Mouse (Mus musculus): ENCODE data around the gene Hint2. TPM values are rescaled to one million over a fixed set of nuclear protein-coding genes. Genes with fewer than 3 reads are reported as not detected.

Gene Hint2
- polyA plus RNA-seq, 1 experiment from 2014 or later: 69.4 TPM

Small RNAs within 50 kb of the gene (microRNA-seq; reads per million reads assigned to microRNA genes)
- not detected for gene Gm25262

Other genes starting within 250 kb of the Hint2 start
- gene Fam166b, start 227.3 kb downstream of the Hint2 start, polyA plus RNA-seq (2015; fragmentation: Nextera tagmentation; extraction: Ambion mirVana): not detected in 2 replicates
- 1.0 and 1.2 TPM in 2 replicates for gene Tesk1, start 214.5 kb downstream of the Hint2 start, polyA plus RNA-seq (2015; fragmentation: Nextera tagmentation; extraction: Ambion mirVana)
- gene Cd72, start 201.8 kb downstream of the Hint2 start, polyA plus RNA-seq (2015; fragmentation: Nextera tagmentation; extraction: Ambion mirVana): 0.94 and 1.4 TPM in 2 replicates
- 0.07 and 0.18 TPM in 2 replicates for gene Sit1, start 172.7 kb downstream of the Hint2 start, polyA plus RNA-seq (2015; fragmentation: Nextera tagmentation; extraction: Ambion mirVana)
- 33.5 and 34.2 TPM in 2 replicates for gene Ccdc107, start 163.6 kb downstream of the Hint2 start, polyA plus RNA-seq (2015; fragmentation: Nextera tagmentation; extraction: Ambion mirVana)
- gene Arhgef39, start 156.8 kb downstream of the Hint2 start, polyA plus RNA-seq (2015; fragmentation: Nextera tagmentation; extraction: Ambion mirVana): 34.5 and 38.2 TPM in 2 replicates
- gene Car9, start 149.5 kb downstream of the Hint2 start, polyA plus RNA-seq (2015; fragmentation: Nextera tagmentation; extraction: Ambion mirVana): 1.3 and 1.9 TPM in 2 replicates
- 34.1 and 47.4 TPM in 2 replicates for gene Tpm2, start 132.7 kb downstream of the Hint2 start, polyA plus RNA-seq (2015; fragmentation: Nextera tagmentation; extraction: Ambion mirVana)
- gene Creb3, start 94.1 kb downstream of the Hint2 start, polyA plus RNA-seq (2015; fragmentation: Nextera tagmentation; extraction: Ambion mirVana): 22.3 and 24.9 TPM in 2 replicates
- 37.5 and 40.3 TPM in 2 replicates for gene Tln1, start 93.8 kb downstream of the Hint2 start, polyA plus RNA-seq (2015; fragmentation: Nextera tagmentation; extraction: Ambion mirVana)
- 13.6 and 15.7 TPM in 2 replicates for gene Rgp1, start 77.8 kb downstream of the Hint2 start, polyA plus RNA-seq (2015; fragmentation: Nextera tagmentation; extraction: Ambion mirVana)
- gene Gba2, start 77.6 kb downstream of the Hint2 start, polyA plus RNA-seq (2015; fragmentation: Nextera tagmentation; extraction: Ambion mirVana): 16.7 and 18.8 TPM in 2 replicates
- gene Msmp, start 72.0 kb downstream of the Hint2 start, polyA plus RNA-seq (2015; fragmentation: Nextera tagmentation; extraction: Ambion mirVana): 0.58 TPM in 1 of 2 replicates, not detected in the other
- gene Npr2, start 24.5 kb downstream of the Hint2 start, polyA plus RNA-seq (2015; fragmentation: Nextera tagmentation; extraction: Ambion mirVana): 0.70 and 0.88 TPM in 2 replicates
- gene Spag8, start 2.9 kb downstream of the Hint2 start, polyA plus RNA-seq (2015; fragmentation: Nextera tagmentation; extraction: Ambion mirVana): not detected in 2 replicates
- gene Tmem8b, start 12.5 kb upstream of the Hint2 start, polyA plus RNA-seq (2015; fragmentation: Nextera tagmentation; extraction: Ambion mirVana): 0.15 and 0.20 TPM in 2 replicates
- 0.81 and 1.1 TPM in 2 replicates for gene Fam221b, start 12.7 kb upstream of the Hint2 start, polyA plus RNA-seq (2015; fragmentation: Nextera tagmentation; extraction: Ambion mirVana)
- gene Olfr70, start 44.3 kb upstream of the Hint2 start, polyA plus RNA-seq (2015; fragmentation: Nextera tagmentation; extraction: Ambion mirVana): not detected in 2 replicates
- gene Olfr71, start 53.8 kb upstream of the Hint2 start, polyA plus RNA-seq (2015; fragmentation: Nextera tagmentation; extraction: Ambion mirVana): not detected in 2 replicates
- gene Hrct1, start 70.7 kb upstream of the Hint2 start, polyA plus RNA-seq (2015; fragmentation: Nextera tagmentation; extraction: Ambion mirVana): 0.10 and 0.20 TPM in 2 replicates
- 0.02 TPM in 1 of 2 replicates, not detected in the other for gene Spaar, start 73.6 kb upstream of the Hint2 start, polyA plus RNA-seq (2015; fragmentation: Nextera tagmentation; extraction: Ambion mirVana)
- not detected in 2 replicates for gene Olfr159, start 114.5 kb upstream of the Hint2 start, polyA plus RNA-seq (2015; fragmentation: Nextera tagmentation; extraction: Ambion mirVana)
- not detected in 2 replicates for gene Olfr156, start 167.4 kb upstream of the Hint2 start, polyA plus RNA-seq (2015; fragmentation: Nextera tagmentation; extraction: Ambion mirVana)
- not detected in 2 replicates for gene Olfr157, start 183.7 kb upstream of the Hint2 start, polyA plus RNA-seq (2015; fragmentation: Nextera tagmentation; extraction: Ambion mirVana)
- not detected in 2 replicates for gene Olfr155, start 195.1 kb upstream of the Hint2 start, polyA plus RNA-seq (2015; fragmentation: Nextera tagmentation; extraction: Ambion mirVana)
- gene Reck, start 219.1 kb upstream of the Hint2 start, polyA plus RNA-seq (2015; fragmentation: Nextera tagmentation; extraction: Ambion mirVana): 1.8 and 2.4 TPM in 2 replicates